Mouse (Mus musculus) heart, adult 2 months (tissue): ENCODE measurements at regions not wholly inside any gene's neighbourhood (a gene's known extent, or its start where the extent isn't known, plus 50 kb on each side); places are given as distances from the start of the nearest gene placed in this dataset.

ENCODE experiments used
- DNase-seq, 2 experiments: peaks; one replicate each; pipeline ENCODE4 v3.0.0; 2021
- H3K27ac ChIP-seq: fragments of 200-600 bp; 2 replicates; pipeline ENCODE4 v1.8.1; 2022
- H3K27me3 ChIP-seq: fragments of 200-500 bp; 2 replicates; pipeline ENCODE4 v1.6.1; 2012; ENCODE audit warnings: mild to moderate bottlenecking, low read length, inconsistent platforms, mixed read lengths; ENCODE audit not compliant: control insufficient read depth, insufficient read depth
- H3K36me3 ChIP-seq: fragments of 200-500 bp; 2 replicates; pipeline ENCODE4 v1.6.1; 2012; ENCODE audit warnings: low read length, inconsistent platforms; ENCODE audit not compliant: control insufficient read depth, insufficient read depth
- H3K4me1 ChIP-seq: fragments of 200-500 bp; 2 replicates; pipeline ENCODE4 v1.6.1; 2011; ENCODE audit warnings: low read length; ENCODE audit not compliant: control insufficient read depth, insufficient read depth
- H3K4me3 ChIP-seq: fragments of 200-600 bp; 2 replicates; pipeline ENCODE4 v1.8.1; 2022
- H3K79me2 ChIP-seq: fragments of 200-500 bp; replicated peaks from 2 replicates; pipeline ENCODE4 v1.6.1; 2012; ENCODE audit warnings: mild to moderate bottlenecking, inconsistent platforms, low read length, moderate library complexity, mixed read lengths; ENCODE audit not compliant: control insufficient read depth, insufficient read depth
- H3K9ac ChIP-seq: fragments of 200-500 bp; 2 replicates; pipeline ENCODE4 v1.6.1; 2012; ENCODE audit warnings: low read depth, mild to moderate bottlenecking, control low read depth, inconsistent platforms, low read length, mixed read lengths
- CTCF ChIP-seq: fragments of 200-600 bp; IDR thresholded peaks from 2 replicates; pipeline ENCODE4 v1.8.1; 2022; ENCODE audit warnings: antibody characterized with exemption, mild to moderate bottlenecking, moderate library complexity
- EP300 ChIP-seq: fragments of 200-500 bp; IDR thresholded peaks from 2 replicates; pipeline ENCODE4 v1.6.1; 2011; ENCODE audit warnings: low read depth, low read length, control low read depth; ENCODE audit not compliant: insufficient read depth
- POLR2A ChIP-seq: fragments of 200-500 bp; IDR thresholded peaks from 2 replicates; pipeline ENCODE4 v1.6.1; 2011; ENCODE audit warnings: mild to moderate bottlenecking, low read depth, low read length, control low read depth; ENCODE audit not compliant: insufficient read depth
- WGBS: fragments of 180-500 bp; shearing (Covaris S2); methylation state at CpG from one replicate; pipeline ENCODE4 v1.1.7; 2018; 5-methylcytosine and 5-hydroxymethylcytosine counted together
- intact Hi-C: fragments of 180-260 bp; cut with DNase I; formaldehyde crosslinking; loops from one replicate; pipeline ENCODE4 v1.15.1; 2025

GRCm38 (mm10) chr19:56069266-56069665 lies 217.7 kb upstream of the Habp2 start:
- 37% methylated on average over 10 of the region's 10 CpGs for WGBS
- H3K9ac ChIP-seq = no peak overlapping the region
- intact Hi-C loops = no loop called here

DNA sequence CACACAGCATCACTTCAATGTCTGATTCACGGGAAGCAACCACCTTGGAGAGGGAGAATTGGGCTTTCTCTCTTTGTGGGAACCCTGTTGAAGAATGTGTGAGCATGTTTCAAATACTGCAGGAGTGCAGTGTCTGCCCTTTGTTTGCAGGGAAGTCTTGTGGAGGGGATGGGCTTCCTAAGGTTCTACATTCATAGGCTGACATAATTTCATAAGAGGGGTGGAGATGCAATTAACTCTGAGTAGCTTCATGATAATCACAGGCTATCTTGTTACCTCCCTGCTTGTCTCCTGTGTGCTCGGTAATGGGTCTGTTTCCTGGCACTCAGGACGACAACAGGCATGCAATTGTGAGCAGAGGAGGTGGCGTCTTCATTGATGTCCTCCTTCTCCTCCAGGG lies 215.6 kb upstream of the Habp2 start:
- DNase-seq = no peak
- no peak overlapping the region for H3K27ac ChIP-seq
- no peak overlapping the region for H3K9ac ChIP-seq
- intact Hi-C loops = no loop called here
- TF ChIP-seq EP300 (no peak), CTCF (no peak), POLR2A (no peak)
- H3K4me1 ChIP-seq = no peaks in the 10 kb centered on the region
- no peaks in the 10 kb centered on the region for H3K27me3 ChIP-seq
- 52% methylated on average over 4 of the region's 4 CpGs for WGBS
- H3K79me2 ChIP-seq = no peaks in the 10 kb centered on the region
- no peaks in the 10 kb centered on the region for H3K36me3 ChIP-seq
- no peak overlapping the region for H3K4me3 ChIP-seq

More at GRCm38 (mm10) chr19:56069266-56069665, 217.7 kb upstream of the Habp2 start:
- Histone ChIP-seq H3K36me3 (no peaks in the 10 kb centered on the region), H3K4me3 (no peak overlapping the region), H3K4me1 (no peaks in the 10 kb centered on the region), H3K27me3 (no peaks in the 10 kb centered on the region), H3K27ac (no peak overlapping the region), H3K79me2 (no peaks in the 10 kb centered on the region)
- no peak for TF ChIP-seq EP300
- TF ChIP-seq CTCF = no peak
- TF ChIP-seq POLR2A = no peak
- no peak for DNase-seq

DNA sequence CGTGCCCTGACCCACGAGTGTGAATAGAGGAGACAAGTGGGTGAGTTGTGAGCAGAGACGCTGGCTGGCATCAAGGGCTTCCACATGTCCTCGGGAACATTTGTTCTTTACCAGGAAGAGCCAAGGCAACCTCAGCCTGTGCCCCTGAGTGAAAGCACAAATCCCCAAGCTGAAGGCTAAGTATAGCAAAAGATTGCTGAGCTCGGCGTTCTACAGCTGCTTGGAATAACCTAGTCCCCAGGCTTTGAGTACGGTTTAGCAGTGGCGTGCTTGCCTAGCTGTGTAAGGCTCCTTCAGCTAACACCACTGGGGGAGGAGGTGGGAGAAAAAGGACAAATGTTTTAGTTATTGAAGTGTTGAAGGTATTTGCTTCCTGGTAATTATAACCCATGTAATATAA lies 210.8 kb upstream of the Habp2 start:
- no peak for DNase-seq
- intact Hi-C loops = no loop called here
- Histone ChIP-seq H3K36me3 (no peaks in the 10 kb centered on the region), H3K4me1 (no peaks in the 10 kb centered on the region), H3K27me3 (no peaks in the 10 kb centered on the region), H3K9ac (no peak overlapping the region), H3K4me3 (no peak overlapping the region), H3K79me2 (no peaks in the 10 kb centered on the region), H3K27ac (no peak overlapping the region)
- WGBS = 75% methylated on average over 8 of the region's 8 CpGs
- no peak for TF ChIP-seq CTCF
- no peak for TF ChIP-seq POLR2A
- TF ChIP-seq EP300 = no peak

DNA sequence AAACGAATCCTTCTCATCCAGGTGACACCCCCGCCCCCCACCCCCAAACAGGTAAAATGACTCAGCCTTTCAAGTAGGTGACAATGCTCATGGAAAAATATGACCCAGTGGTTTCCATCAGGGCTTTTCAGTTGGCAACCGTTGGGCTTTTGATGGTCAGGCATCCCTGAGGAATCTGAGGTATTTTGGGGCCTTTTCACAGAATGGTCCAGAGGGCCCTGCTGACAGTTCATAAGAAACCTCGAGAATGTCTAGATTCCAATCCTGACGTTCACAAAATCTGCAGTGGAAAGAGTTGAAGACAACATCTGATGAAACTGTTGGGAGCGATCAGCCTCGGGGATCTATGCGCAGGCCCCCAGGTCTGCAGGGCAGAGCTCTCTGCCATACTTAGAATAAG lies 209.4 kb upstream of the Habp2 start:
- DNase-seq = no peak
- H3K4me1 ChIP-seq = no peaks in the 10 kb centered on the region
- TF ChIP-seq CTCF = no peak
- 78% methylated on average over 8 of the region's 8 CpGs for WGBS
- intact Hi-C loops = no loop called here
- H3K36me3 ChIP-seq = no peaks in the 10 kb centered on the region
- H3K27me3 ChIP-seq = no peaks in the 10 kb centered on the region
- H3K9ac ChIP-seq = no peak overlapping the region
- H3K4me3 ChIP-seq = no peak overlapping the region
- no peak overlapping the region for H3K27ac ChIP-seq
- no peaks in the 10 kb centered on the region for H3K79me2 ChIP-seq

GRCm38 (mm10) chr19:56086413-56087083 lies 200.4 kb upstream of the Habp2 start:
- Histone ChIP-seq H3K36me3 (no peaks in the 10 kb centered on the region), H3K9ac (no peak overlapping the region), H3K79me2 (no peaks in the 10 kb centered on the region), H3K4me1 (no peaks in the 10 kb centered on the region), H3K4me3 (no peak overlapping the region), H3K27me3 (no peaks in the 10 kb centered on the region), H3K27ac (no peak overlapping the region)
- WGBS = 94% methylated on average over 7 of the region's 7 CpGs
- DNase-seq = no peak
- intact Hi-C loops = no loop called here
- TF ChIP-seq POLR2A = no peak

GRCm38 (mm10) chr19:56087127-56087526 lies 199.8 kb upstream of the Habp2 start:
- Histone ChIP-seq H3K27ac (no peak overlapping the region), H3K4me3 (no peak overlapping the region), H3K36me3 (no peaks in the 10 kb centered on the region), H3K4me1 (no peaks in the 10 kb centered on the region), H3K79me2 (no peaks in the 10 kb centered on the region), H3K9ac (no peak overlapping the region), H3K27me3 (no peaks in the 10 kb centered on the region)
- intact Hi-C loops = no loop called here
- DNase-seq = no peak
- no peak for TF ChIP-seq EP300
- no peak for TF ChIP-seq CTCF
- TF ChIP-seq POLR2A = no peak
- WGBS = 85% methylated on average over 6 of the region's 6 CpGs
